Mouse (Mus musculus) thymus, postnatal 25 days (tissue): ENCODE measurements around the gene Fam221a.

Experiments used
- DNase-seq: peaks from one replicate; pipeline ENCODE4 v3.0.0; 2022

Gene Fam221a

DNA sequence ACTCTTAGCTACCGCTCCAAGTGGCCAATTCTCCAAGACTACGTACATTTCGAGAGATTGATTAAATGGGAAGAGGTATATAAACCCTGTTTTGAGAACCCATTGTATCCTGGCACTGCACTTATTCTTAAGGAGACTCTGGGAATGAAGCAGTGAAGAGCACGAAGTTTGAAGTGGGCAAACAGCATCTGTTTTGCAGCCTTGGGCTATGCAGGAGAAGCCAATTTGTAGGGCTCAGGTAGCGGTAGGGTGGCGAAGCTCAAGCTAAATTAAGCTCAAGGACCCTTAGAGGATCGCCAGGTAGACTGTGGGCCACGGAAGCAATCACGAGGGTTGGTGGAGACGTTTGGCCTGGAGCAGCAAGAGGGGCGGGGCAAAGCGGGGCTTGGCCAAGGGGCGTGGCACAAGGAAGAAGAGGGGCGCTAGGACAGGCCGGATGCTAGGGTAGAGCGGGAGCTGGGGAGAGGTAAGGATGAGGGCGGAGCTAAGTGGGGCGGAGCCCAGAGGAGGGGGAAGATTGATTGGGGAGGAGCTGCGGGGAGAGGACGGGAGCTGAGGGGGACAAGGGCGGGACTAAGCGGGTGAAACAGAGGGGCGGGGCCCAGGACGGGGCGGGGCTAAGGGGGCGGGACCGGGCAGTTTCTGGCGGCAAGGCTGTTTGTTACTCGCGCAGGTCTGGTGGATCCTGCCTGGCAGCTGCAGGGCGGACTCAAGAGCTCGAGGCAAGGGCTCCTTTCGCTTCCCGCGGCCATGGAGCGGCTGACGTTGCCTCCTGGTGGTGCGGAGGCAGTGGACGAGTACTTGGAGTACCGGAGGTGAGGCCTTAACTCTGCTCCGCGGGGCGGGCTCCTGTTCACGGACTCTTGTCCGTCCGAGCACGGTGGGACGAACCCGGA, at the start of gene Fam221a:
TSS of gene Fam221a (plus strand) at position 581 of the 896 bp plus-strand sequence.
- DNase-seq, result peak; percentile 97

DNA sequence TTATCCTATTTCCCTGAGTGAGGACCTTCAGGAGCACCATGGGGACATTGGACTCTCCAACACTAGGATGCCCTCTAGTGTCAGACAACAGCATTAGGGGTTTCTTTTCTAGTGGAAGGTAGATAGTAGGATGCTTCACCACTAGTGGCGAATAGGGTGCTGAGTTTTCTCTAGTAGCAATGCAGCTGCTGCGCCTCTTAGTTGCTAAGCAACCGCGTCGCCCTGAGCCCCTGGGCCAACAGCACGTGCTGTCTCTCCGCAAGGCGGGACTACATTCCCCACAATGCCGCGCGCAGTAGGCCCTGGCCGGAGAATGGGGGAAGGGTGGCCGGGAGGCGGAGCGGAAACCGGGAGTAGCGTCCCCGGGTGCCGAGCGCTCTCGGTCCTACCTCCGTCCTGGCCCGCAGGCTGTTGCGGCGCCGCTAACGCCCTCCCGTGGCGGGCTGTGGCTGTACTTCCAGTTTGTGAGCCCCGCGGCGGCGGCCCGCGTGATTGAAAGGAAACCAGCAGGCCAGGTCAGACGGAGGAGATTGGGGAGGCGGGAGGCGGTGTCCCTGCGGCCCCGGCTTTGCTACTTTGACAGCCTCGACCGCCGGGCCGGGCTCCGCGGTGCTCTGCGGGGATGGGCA, 48.5 kb upstream of the Fam221a start, which contains the start of gene Ccdc126:
TSS of gene Ccdc126 (plus strand) at position 309 of the 629 bp plus-strand sequence.
- DNase-seq, result peak; percentile 99

DNA sequence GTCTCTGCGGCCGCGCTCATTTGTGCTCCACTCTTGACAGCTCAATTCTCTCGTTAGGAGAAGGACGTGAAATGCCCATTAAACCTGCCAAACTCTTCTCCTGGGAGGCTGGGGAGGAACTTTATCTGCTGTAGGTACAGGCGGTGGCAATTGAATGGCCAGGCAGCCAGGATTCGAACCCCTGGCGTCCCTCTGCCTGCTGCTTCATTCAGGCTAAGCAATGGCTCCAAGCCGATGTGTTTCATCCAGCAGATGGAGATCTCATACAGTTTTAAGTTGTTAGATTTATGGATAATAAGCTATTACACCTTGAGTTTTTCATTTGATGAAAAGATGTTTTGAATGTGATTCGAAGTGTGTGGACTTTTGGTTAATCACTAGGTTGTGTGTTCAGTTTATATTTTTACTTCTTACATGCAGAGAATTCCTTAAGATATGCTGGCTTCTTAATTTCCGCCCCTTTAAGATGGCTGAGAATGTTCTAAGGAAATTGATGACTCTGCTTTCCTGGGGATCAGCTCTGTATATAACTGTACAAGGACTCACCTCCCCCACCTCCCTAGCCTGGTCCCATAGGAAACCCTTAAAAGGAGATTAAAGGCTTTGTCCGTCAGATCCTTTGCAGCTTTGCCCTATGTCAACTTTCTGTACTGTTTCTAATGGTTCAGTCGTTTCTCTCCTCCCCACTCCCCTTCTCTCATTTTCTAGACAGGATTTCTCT, 47.8 kb upstream of the Fam221a start:
- no peak for DNase-seq

DNA sequence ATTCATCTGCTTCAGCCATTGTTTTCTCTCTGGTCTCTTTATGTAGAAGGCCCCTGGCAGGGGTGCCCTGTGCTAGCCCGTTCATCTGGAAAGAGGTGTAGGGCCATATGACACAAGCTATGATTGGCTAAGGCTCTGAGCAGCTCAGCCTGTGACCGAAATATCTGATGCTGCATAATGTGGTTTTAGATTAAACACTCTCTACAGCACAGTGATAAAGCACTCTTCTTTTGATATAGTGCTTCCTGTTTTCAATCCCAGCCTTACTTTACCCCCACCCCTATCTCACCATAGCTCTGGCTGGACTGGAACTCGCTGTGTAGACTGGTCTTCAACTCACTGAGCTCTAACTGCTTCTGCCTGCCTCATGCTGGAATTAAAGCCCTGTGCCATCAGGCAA, 46.2 kb upstream of the Fam221a start:
- no peak for DNase-seq

DNA sequence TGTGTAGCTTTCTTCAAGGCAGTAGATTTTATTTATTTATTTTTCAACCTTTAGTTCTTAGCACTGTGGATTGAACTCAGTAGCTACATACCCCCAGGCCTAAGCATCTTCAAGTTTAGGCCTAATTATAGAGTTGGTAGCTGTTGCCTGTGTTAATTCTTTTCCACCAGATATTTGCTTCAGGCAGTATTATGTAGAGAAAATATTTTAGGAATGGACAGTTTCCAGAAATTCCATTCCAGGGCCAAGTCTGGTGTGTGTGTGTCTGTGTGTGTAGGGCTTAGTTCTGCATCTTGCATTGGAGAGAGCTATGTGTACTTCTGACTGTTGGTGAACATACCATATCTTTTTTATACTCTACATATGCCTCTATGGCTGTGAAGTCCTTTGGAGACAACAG, 45.5 kb upstream of the Fam221a start:
- no peak for DNase-seq

DNA sequence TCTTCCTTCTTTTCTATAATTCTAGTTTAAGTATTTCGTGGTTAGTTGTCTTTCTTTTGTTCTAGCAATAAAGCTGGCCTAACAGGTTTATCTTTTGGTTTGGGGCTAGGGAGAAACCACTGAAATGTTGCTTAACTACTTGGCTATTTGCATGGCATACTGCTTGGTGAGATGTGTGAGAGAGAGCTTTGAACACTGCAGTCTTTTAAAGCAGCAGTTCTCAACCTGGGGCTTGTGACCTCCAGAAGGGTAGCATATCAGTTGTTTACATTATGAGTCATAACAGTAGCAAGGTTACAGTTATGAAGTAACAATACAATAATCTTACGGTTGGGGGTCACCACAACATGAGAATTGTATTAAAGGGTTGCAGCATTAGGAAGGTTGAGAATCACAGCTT, 44.6 kb upstream of the Fam221a start:
- no peak for DNase-seq

DNA sequence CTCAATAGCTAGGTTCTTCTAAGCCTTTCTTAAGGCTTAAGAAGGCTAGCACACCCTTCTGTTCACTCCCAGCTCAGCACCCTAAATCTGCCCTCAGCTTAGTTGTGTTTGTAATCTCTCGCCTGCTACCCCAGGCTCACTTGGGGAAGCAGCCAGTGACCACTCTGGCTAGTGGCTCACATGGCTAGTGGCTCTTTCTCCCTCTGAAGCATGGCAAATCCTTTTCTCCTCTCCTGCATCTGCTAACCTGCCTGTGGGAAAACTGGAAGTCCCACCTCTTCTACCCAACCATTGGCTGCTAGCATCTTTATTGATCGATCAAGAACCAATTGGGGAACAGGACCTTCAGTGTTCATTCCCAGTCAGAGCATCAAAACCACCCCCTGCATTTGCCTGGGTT, 43.0 kb upstream of the Fam221a start:
- no peak for DNase-seq

DNA sequence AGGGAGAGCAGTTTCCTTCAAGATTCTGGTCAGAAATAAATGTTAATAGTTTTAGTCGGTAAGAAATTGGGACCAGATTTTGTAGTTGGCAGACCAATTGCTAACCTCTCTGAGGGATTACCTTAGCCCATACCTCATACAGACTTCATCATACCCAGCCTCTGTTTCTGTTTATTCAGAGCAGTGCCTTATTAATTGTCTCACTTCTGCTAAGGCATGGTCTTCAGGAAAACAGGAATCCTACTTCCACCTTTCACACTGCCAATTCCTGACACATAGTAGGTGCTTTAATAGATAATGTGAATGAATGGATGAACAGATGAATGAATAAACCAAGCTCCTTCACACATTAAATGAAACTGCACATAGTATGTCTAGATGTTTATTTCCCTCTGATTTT, 42.2 kb upstream of the Fam221a start:
- DNase-seq, result no peak

DNA sequence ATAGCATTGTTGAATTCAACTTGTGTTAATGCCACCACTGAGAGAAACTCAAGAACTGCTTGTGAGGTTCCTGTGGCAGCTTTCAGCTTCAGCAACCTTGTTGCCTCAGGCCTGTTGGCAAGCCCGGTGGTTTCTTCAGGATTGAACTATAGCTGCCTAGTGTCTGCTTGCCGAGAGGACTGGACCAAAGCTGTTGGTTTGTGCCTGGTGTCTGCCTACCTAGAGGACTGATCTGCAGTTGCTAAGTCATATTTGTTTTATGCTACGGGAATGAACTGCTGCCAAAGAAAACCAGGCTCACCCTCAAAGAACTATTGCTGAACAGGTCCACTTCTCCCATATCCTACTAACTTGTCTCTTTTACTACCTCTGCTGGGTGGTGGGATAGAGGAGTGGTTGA, 40.7 kb upstream of the Fam221a start:
- DNase-seq, result no peak

DNA sequence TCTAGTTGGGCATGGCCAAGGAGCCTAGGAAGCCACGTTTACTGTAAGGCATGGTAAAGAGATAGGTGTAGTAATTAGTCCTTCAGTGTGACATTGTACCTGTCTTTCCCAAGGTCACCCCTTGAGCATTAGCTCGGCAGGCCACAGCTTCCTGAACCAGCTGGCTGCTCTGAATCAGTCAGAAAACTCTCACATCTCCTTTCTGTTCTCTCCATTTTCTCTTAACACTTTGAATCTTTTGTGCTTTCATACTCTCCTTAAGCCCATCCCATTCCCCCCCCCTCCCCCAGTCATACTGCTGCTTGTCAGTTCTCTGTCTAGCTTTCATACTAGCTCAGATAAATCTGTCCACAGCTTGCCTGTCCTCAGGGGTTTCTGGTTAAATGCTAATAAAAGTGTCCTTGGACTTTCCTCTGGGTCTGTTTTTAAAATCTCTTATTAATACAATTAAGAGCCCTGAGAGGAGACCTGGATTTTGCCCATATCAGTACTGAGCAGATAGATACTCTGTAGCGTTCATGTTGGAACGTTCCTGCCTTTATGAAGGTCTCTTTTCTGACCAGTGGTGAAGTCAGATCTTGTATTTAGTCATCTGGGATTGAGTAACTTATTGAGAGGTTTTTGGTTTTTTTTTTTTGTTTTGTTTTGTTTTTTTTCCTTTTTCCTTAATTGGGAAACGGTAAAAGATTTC, 36.0 kb upstream of the Fam221a start:
- DNase-seq, result no peak

DNA sequence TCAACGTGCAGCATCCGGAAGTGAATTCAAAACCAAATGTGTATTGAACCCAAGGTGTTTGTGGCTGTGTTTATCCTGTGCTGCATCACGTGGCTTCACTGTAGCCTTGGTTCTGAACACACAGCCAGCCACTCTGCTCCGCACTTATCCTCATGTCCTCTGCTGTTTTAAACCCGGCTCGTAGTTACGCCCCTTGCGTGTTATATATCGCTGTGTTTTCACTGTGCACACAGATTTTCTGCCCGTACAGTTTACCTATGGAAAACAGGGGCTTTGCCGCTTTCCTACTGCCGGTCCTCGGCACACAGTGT, 35.5 kb upstream of the Fam221a start:
- no peak for DNase-seq

DNA sequence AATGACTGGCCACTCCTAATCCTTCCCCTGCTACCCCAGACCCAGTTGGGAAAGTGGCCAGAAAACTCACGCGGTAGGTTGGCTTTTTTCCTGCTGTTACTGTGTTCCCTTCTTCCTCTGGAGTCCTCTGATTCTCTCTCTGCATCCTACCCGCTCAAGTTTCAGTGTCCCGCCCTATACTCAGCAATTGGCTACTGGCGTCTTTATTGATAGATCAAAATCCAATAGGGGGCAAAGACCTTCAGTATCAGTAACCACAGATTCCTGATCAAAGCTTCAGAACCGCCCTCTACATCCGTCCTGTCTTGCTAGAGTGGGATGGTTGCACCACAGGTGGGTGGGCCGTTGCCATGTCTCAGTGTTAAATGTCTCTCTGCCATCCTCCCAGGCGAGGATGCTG, 29.0 kb upstream of the Fam221a start:
- no peak for DNase-seq

DNA sequence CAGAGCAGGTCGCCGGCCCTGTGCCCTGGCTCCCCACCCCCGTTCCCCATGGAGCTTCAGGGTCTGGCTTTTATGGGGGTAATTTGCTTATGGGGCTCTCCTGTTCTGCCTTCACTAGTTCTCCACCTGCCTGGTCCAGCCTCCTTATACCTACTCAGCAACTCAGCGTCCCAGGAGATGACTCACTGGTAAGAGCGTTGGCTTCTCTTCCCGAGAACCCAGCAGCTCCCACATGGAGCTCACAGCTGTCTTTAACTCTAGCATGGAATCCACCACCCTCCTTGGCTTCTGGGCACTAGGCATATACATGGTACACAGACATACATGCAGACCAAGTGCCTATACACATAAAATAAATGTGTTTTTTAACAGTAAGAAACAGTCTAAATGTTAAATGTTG, 28.4 kb upstream of the Fam221a start:
- no peak for DNase-seq

DNA sequence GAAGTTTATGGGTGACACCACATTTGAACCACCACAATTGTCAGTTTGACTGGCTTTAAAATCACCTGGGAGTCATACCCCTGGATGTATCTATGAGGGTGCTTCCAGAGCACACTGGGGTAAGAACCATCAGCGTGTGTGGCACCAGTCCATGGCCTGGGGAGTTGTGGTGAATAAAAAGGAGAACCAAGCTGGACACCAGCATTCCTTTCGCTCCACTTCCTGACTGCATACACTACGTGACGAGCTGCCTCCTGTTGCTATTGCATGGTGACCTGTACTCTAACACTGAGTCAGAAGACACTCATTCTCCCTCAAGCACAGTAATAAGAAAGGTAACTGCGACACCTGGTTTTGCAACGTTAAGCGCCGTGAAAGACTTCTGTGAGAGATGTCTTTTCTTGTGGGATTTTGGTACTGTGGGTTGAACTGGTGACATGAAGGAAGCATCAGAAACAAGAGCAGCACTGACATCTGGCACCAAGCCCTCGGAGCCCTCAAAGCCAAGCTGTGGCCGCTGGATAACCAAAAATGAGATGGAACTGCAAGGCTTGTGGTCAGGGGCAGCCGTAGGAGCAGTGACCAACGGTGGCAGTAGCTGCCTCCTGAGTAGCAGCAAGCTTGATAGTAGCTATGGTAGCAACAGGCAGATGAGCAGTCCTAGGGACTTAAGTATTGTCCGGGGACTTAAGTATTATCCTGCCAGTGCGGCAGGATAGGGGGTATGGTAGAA, 23.6 kb upstream of the Fam221a start:
- no peak for DNase-seq

DNA sequence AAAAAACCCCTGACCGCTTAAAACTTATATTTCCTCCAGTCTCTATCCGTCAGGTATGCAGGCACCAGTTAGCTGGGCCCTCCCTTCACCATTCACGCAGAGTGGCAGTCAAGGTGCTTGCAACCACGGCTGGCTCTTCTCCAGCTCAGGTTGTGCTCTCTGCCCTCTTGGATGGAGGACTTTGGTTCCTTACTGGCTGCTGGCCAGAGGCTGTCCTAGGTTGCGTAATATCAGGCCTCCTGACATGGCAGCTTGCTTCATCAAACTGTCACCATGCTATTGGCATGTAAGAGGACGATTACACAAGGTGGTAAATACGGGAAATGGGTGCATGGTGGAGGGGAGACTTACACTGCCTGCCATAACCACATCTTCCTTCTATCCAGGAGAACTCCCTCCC, 17.7 kb upstream of the Fam221a start:
- DNase-seq, result no peak

DNA sequence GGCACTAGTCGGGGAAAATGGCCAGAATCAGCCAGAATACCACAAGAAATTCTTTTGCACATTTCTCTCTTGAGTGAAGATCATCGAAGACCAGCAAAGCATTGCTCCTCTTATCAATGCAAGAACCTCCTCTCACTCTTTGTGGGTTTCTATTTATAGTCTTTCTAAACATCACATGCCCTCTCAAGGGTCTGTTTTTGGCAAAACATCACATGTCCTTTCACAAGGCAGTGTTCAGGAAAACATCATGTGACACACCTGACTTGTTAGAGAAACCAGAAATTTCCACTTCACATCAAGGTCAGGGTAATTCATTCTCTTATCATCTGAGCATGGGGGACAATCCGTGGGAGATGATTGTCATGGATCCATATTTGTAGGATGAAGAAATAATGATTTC, 12.9 kb upstream of the Fam221a start:
- no peak for DNase-seq

DNA sequence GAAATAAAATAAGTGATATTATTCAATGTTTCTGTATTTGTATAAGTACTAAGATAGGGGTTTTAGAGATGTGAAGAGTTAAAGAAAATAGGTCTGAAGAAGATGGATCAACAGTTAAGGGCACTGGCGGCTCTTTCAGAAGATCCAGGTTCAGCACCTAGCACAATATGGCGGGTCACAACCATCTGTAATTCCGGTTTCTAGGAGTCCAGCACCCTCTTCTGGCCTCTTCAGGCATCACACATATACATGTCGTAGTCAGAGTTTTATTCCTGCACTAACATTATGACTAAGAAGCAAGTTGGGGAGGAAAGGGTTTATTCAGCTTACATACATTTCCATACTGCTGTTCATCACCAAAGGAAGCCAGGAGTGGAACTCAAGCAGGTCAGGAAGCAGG, 12.4 kb upstream of the Fam221a start:
- DNase-seq, result no peak

DNA sequence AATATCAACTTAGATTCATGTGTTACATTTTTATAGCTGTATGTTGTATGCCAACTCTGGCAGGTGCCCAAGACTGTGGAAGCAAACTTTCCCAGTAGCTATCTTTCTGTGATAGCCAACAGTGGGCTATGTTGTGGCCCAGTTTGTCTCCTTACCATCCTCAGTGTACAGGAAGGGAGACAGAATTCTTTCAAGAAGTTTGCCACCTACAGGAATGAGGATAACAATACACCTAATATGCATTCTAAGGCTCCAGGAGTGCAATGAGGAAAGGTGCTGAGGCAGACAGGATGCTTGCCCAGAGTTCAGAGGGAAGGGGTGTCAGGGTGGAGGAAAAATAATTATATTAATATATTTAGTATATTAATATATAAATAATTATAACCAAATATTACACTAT, 7.1 kb upstream of the Fam221a start:
- DNase-seq, result no peak

DNA sequence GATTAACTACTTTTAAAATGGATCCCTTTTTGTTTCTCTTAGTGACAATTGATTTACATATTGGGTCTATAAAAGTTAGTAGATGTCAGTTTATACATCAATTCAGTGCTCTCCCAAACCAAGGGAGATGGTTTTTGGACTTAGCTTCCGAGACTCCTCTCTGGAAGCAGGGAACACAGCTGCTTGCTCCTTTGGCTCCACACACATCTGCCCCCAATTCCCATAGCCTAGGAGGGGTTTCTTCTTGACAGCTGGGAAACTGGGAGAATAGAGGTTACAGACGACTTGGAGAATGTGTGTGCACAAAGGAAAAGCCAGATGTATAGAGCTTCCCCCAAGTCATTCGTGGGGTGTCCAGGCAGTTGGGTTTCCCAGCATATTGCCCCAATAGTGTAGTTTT, 673 bp downstream of the Fam221a start:
- no peak for DNase-seq

DNA sequence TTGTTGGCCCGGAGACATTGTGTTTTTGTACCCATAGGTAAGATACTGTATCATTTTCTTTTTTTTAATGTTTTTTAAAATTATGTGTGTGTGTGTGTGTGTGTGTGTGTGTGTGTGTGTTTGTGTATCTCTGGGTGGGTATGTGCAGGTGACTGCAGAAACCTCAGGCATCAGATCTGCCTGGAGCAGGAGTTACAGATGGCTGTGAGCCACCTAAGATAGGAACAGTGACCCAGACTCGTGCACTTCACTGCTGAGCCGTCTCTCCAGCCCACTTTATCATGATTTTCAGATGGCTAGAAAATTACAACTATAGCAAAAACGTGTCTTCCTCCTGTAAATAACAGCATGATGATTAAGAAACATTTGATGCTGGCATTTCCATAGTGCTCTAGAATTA, 5.2 kb downstream of the Fam221a start:
- DNase-seq, result no peak

DNA sequence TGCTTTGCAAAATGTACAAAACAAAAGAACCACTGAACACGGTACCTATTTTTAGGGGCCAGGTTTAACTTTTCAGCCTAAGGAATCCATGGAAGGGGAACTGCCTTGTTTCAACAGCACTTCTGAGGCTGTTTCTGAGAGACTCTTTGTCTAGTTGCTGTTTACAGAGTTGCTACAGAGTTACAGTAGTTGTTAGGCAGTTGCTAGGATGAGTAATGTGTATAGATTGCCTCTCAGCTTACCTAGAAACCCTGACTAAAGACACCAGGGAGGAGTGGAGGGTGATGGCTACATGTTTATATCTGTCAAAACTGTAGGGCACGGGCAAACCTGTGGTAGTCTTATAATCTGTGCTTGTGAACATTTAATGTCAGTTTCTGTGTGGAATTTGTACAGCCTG, 6.4 kb downstream of the Fam221a start:
- no peak for DNase-seq

DNA sequence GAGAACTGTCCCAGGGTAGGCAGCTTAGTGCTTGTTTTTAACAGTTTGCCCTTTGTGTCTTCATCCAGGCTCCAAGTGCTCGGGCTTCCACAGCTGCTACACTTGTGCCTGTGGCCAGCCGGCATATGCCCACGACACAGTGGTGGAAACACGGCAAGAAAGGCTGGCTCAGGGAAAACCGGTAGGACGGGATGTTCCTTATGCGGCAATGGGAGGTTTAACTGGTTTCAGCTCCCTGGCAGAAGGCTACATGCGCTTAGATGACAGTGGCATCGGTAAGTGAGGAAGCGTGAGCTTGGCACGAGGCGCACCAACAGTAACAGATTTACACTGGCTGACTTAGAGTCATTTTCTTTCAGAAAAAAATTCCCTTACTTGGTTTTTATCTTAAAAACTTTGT, 10.8 kb downstream of the Fam221a start:
- no peak for DNase-seq

DNA sequence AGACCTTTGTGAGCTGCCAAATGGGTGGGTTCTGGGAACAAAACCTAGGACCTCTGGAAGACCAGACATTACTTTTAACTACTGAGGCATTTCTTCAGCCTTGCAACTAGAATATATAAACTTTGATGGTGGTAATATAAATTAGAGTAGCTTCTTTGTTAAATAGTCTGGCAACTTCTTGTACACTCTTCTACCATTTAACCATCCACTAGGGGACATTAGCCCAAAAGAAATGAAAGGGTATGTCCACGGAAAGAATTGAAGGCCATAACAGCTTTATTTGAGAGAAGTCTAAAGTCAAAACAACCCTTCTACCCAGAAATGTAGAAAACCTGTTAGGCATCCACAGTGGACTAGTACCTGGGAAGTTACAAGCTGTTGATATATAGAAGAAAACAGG, 26.7 kb downstream of the Fam221a start:
- DNase-seq, result no peak
